Mouse (Mus musculus) hematopoietic stem cell, adult 5-6 weeks (primary cell): Measurements from ENCODE around the gene Tmem37. TPM values are rescaled to one million over a fixed set of nuclear protein-coding genes. Genes with fewer than 3 reads are reported as not detected.

Experiments used
- ATAC-seq, 2 experiments: fragments of 125-278 bp in 1 of 2; replicated peaks in 1 of 2; 2 replicates each; pipeline ENCODE4 v1.8.0; 2016 to 2017; ENCODE audit warnings: inconsistent platforms in 2 of 2, mild to moderate bottlenecking in 2 of 2, moderate number of reproducible peaks in 2 of 2, low read depth in 1 of 2, moderate TSS enrichment in 1 of 2; ENCODE audit not compliant: low FRiP score in 2 of 2, poor library complexity in 2 of 2, severe bottlenecking in 2 of 2, insufficient read depth in 1 of 2, low TSS enrichment in 1 of 2
- total RNA-seq: library from RNA; stranded (forward); fragments of 172-1452, 232-1000 nt; gene quantifications from 2 replicates; pipeline ENCODE4 v1.2.3, GENCODE M21; 2017

Tmem37 gene
- total RNA-seq, 1 experiment from 2014 or later = 0.25 TPM

- no peak for ATAC-seq
These were observed 36.7 kb downstream of the Tmem37 start for GRCm38 (mm10) chr1:120037021-120037683.

- ATAC-seq = no peak
These were observed 38.3 kb downstream of the Tmem37 start for GRCm38 (mm10) chr1:120035456-120036034.

GRCm38 (mm10) chr1:120034793-120035192, 39.1 kb downstream of the Tmem37 start:
- no peak for ATAC-seq

GRCm38 (mm10) chr1:120033469-120033854, 40.4 kb downstream of the Tmem37 start:
- no peak for ATAC-seq

- ATAC-seq = peak; percentile 89 to 91
These were observed 40.9 kb downstream of the Tmem37 start for GRCm38 (mm10) chr1:120032804-120033468.

- no peak for ATAC-seq
These were observed 43.4 kb downstream of the Tmem37 start for GRCm38 (mm10) chr1:120030474-120030873.

GRCm38 (mm10) chr1:120027693-120028092, 46.2 kb downstream of the Tmem37 start:
- ATAC-seq = no peak; a peak in 1 of 4 replicates

GRCm38 (mm10) chr1:120025050-120025439, 48.8 kb downstream of the Tmem37 start:
- no peak for ATAC-seq

- ATAC-seq = no peak
These were observed 49.4 kb downstream of the Tmem37 start for GRCm38 (mm10) chr1:120024331-120025049.

- ATAC-seq = no peak
These were observed 51.9 kb downstream of the Tmem37 start for GRCm38 (mm10) chr1:120021951-120022350.

GRCm38 (mm10) chr1:120020322-120020897, 53.5 kb downstream of the Tmem37 start:
- ATAC-seq = 0 out of 4 replicates have a peak, but pooled peaks of 1 of the 2 experiments have one; percentile 12

GRCm38 (mm10) chr1:120019428-120019827, 54.4 kb downstream of the Tmem37 start:
- ATAC-seq = peak; percentile 64 to 79; a peak in 3 of 4 replicates

GRCm38 (mm10) chr1:120018900-120019299, 55.0 kb downstream of the Tmem37 start:
- no peak for ATAC-seq

Other genes starting within 250 kb of the Tmem37 start
- 17.0 and 22.1 TPM in 2 replicates for gene Ptpn4, start 236.5 kb downstream of the Tmem37 start, total RNA-seq
- 5.2 and 6.1 TPM in 2 replicates for gene Tmem177, start 160.9 kb downstream of the Tmem37 start, total RNA-seq
- not detected in 2 replicates for gene Cfap221, start 76.8 kb downstream of the Tmem37 start, total RNA-seq
- gene Sctr, start 67.2 kb downstream of the Tmem37 start, total RNA-seq = not detected in 2 replicates
- gene Dbi, start 47.0 kb upstream of the Tmem37 start, total RNA-seq = 156 and 161 TPM in 2 replicates
- gene 3110009E18Rik, start 47.1 kb upstream of the Tmem37 start, total RNA-seq = 11.3 and 11.5 TPM in 2 replicates
- gene Steap3, start 198.6 kb upstream of the Tmem37 start, total RNA-seq = 6.1 and 8.1 TPM in 2 replicates